ENCODE assay signal across 20 mouse cellular contexts in the genomic region with DNA sequence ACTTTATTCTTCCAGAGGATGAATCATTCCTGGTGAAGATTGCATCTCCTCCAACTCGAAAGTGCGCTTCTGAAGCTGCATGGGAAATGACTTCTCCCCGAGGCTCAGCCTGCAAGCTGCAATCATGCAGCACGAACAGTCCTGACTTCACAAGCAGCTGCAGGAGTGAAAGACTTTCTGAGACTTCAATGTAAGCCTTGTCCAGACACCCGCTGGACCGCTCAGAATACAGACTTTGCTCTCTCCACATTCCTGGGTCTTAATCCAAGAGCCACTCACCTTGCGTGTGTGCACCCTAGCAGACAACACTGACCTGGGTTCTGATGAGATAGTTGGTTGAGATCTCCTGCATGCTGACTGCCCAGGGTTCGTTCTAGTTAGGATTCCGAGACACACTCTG. TPM values are rescaled to one million over a fixed set of nuclear protein-coding genes. Genes with fewer than 3 reads are reported as not detected.
DNase-seq lines count a peak whose midpoint lies in the region; ATAC-seq lines count a peak whose summit lies in the region.
"Had no signal": no experiment of that assay in that cellular context is flagged by ENCODE, and none has a peak within 500 bp of the region (broad histone marks: within the 10 kb centered on the region; RNA-seq: fewer than 3 reads in every experiment).

No protein-coding gene starts in this region.

- H3K4me2 ChIP-seq in midbrain, embryonic 11.5 days: peak overlapping the region; percentile 26; the same call in 1 of the 2 replicates
- H3K4me2 ChIP-seq in midbrain, embryonic 16.5 days (ENCODE audit: low read length): no peak overlapping the region
- H3K4me2 ChIP-seq in hindbrain, embryonic 11.5 days (replicated peaks; ENCODE audit: low read depth, low read length): 0 out of 2 replicates have a peak overlapping the region, but pooled peaks have one; percentile 4
- H3K4me2 ChIP-seq in hindbrain, embryonic 16.5 days (ENCODE audit: low read length): peak overlapping the region; percentile 3; the same call in 1 of the 2 replicates
- H3K4me2 ChIP-seq in neural tube, embryonic 13.5 days: peak overlapping the region; percentile 20
- H3K4me2 ChIP-seq: liver, embryonic 11.5 days had no signal

- peaks cover 62% of the 10 kb centered on the region for H3K4me1 ChIP-seq in midbrain, embryonic 11.5 days (ENCODE audit: control insufficient read depth, insufficient read depth, low read length)
- H3K4me1 ChIP-seq in midbrain, embryonic 16.5 days (ENCODE audit: control insufficient read depth, insufficient read depth, low read length): no peaks in the 10 kb centered on the region
- H3K4me1 ChIP-seq in hindbrain, embryonic 11.5 days (replicated peaks; ENCODE audit: control insufficient read depth, insufficient read depth, low read length): peaks cover 3% of the 10 kb centered on the region
- no peaks in the 10 kb centered on the region; the same call in 1 of the 2 replicates for H3K4me1 ChIP-seq in hindbrain, embryonic 16.5 days (ENCODE audit: control insufficient read depth, insufficient read depth, low read depth, low read length)
- H3K4me1 ChIP-seq in neural tube, embryonic 13.5 days (replicated peaks): peaks cover 64% of the 10 kb centered on the region

- no peak overlapping the region for H3K4me3 ChIP-seq in midbrain, embryonic 11.5 days (ENCODE audit: low read depth, low read length)
- no peak overlapping the region for H3K4me3 ChIP-seq in midbrain, embryonic 16.5 days (ENCODE audit: low read depth, low read length)
- H3K4me3 ChIP-seq in hindbrain, embryonic 11.5 days (ENCODE audit: low read depth, low read length): no peak overlapping the region
- H3K4me3 ChIP-seq in hindbrain, embryonic 16.5 days (ENCODE audit: low read length): no peak overlapping the region
- no peak overlapping the region for H3K4me3 ChIP-seq in neural tube, embryonic 13.5 days
- H3K4me3 ChIP-seq: left cerebral cortex, adult 2 months had no signal

- peaks cover 61% of the 10 kb centered on the region for H3K27me3 ChIP-seq in midbrain, embryonic 11.5 days (ENCODE audit: control insufficient read depth, insufficient read depth, low read length)
- H3K27me3 ChIP-seq in midbrain, embryonic 16.5 days (ENCODE audit: control insufficient read depth, insufficient read depth, low read depth, low read length): peaks cover 58% of the 10 kb centered on the region
- peaks cover 24% of the 10 kb centered on the region for H3K27me3 ChIP-seq in hindbrain, embryonic 11.5 days (ENCODE audit: control insufficient read depth, insufficient read depth, low read length)
- peaks cover 28% of the 10 kb centered on the region for H3K27me3 ChIP-seq in hindbrain, embryonic 16.5 days (replicated peaks; ENCODE audit: control insufficient read depth, insufficient read depth, low read length)
- peaks cover 78% of the 10 kb centered on the region for H3K27me3 ChIP-seq in neural tube, embryonic 13.5 days

- WGBS in midbrain, embryonic 11.5 days: 8% methylated on average over 9 of the region's 9 CpGs
- 12% methylated on average over 9 of the region's 9 CpGs for WGBS in midbrain, embryonic 16.5 days
- WGBS in hindbrain, embryonic 11.5 days: 27% methylated on average over 9 of the region's 9 CpGs
- 25% methylated on average over 9 of the region's 9 CpGs for WGBS in hindbrain, embryonic 16.5 days
- WGBS in neural tube, embryonic 13.5 days: 20% methylated on average over 9 of the region's 9 CpGs

- no peaks in the 10 kb centered on the region for H3K36me3 ChIP-seq in midbrain, embryonic 11.5 days (ENCODE audit: control insufficient read depth, insufficient read depth, low read length)
- H3K36me3 ChIP-seq in midbrain, embryonic 16.5 days (ENCODE audit: control insufficient read depth, insufficient read depth, low read length): no peaks in the 10 kb centered on the region
- no peaks in the 10 kb centered on the region for H3K36me3 ChIP-seq in hindbrain, embryonic 11.5 days (ENCODE audit: control insufficient read depth, insufficient read depth, low read length)
- no peaks in the 10 kb centered on the region for H3K36me3 ChIP-seq in hindbrain, embryonic 16.5 days (ENCODE audit: control insufficient read depth, insufficient read depth, low read length)
- no peaks in the 10 kb centered on the region for H3K36me3 ChIP-seq in neural tube, embryonic 13.5 days

- no peaks in the 10 kb centered on the region for H3K9me3 ChIP-seq in midbrain, embryonic 11.5 days (ENCODE audit: control insufficient read depth, low read length)
- H3K9me3 ChIP-seq in midbrain, embryonic 16.5 days (replicated peaks; ENCODE audit: control insufficient read depth, low read length, poor library complexity, severe bottlenecking): no peaks in the 10 kb centered on the region
- no peaks in the 10 kb centered on the region for H3K9me3 ChIP-seq in hindbrain, embryonic 11.5 days (ENCODE audit: control insufficient read depth, low read length)
- H3K9me3 ChIP-seq in hindbrain, embryonic 16.5 days (ENCODE audit: control insufficient read depth, low read length): no peaks in the 10 kb centered on the region
- H3K9me3 ChIP-seq in neural tube, embryonic 13.5 days: no peaks in the 10 kb centered on the region

- no peak for ATAC-seq in midbrain, embryonic 11.5 days (ENCODE audit: low FRiP score)
- ATAC-seq in midbrain, embryonic 16.5 days: no peak
- no peak for ATAC-seq in hindbrain, embryonic 11.5 days (ENCODE audit: low FRiP score)
- ATAC-seq in hindbrain, embryonic 16.5 days: no peak
- ATAC-seq in neural tube, embryonic 13.5 days (ENCODE audit: low read depth): no peak
- ATAC-seq: forebrain, embryonic 16.5 days had no signal

- peak overlapping the region; percentile 62 for H3K27ac ChIP-seq in midbrain, embryonic 11.5 days (ENCODE audit: low read depth, low read length)
- H3K27ac ChIP-seq in midbrain, embryonic 16.5 days (ENCODE audit: low read length): no peak overlapping the region
- peak overlapping the region; percentile 43 for H3K27ac ChIP-seq in hindbrain, embryonic 11.5 days (ENCODE audit: low read depth, low read length)
- H3K27ac ChIP-seq in hindbrain, embryonic 16.5 days (ENCODE audit: low read depth, low read length): peak overlapping the region; percentile 61; the same call in 1 of the 2 replicates
- peak overlapping the region; percentile 39; the same call in 1 of the 2 replicates for H3K27ac ChIP-seq in neural tube, embryonic 13.5 days (replicated peaks)
- H3K27ac ChIP-seq: left cerebral cortex, adult 2 months had no signal

- DNase-seq in midbrain, embryonic 11.5 days (ENCODE audit: low spot score, missing footprints): no peak
- DNase-seq in hindbrain, embryonic 11.5 days (ENCODE audit: low spot score): peak; percentile 48
- DNase-seq in cerebellum, adult 18-20 months: no peak
- no peak for DNase-seq in lung, postnatal 25 days (ENCODE audit: low spot score)
- DNase-seq: adrenal gland, adult 8-10 months; cerebellum, adult 9-11 months; embryo, embryonic 11 days; gastrocnemius, postnatal 25 days; heart, postnatal 10 days; kidney, adult 8-10 months; kidney, postnatal 14 days; lung, adult 18-20 months; lung, postnatal 36 days; thymus, postnatal 14 days had no signal

- no peak overlapping the region for H3K9ac ChIP-seq in midbrain, embryonic 11.5 days (ENCODE audit: low read length)
- no peak overlapping the region for H3K9ac ChIP-seq in midbrain, embryonic 16.5 days (ENCODE audit: low read depth, low read length)
- H3K9ac ChIP-seq in hindbrain, embryonic 11.5 days (ENCODE audit: low read depth, low read length): no peak overlapping the region
- no peak overlapping the region for H3K9ac ChIP-seq in hindbrain, embryonic 16.5 days (ENCODE audit: low read depth, low read length)
- no peak overlapping the region for H3K9ac ChIP-seq in neural tube, embryonic 13.5 days

RNA-seq across cellular contexts. Expression of gene Pax3, which starts 26.2 kb away (rescaled TPM):
- polyA plus RNA-seq in midbrain, embryonic 11.5 days (2014; fragmentation: Nextera tagmentation; extraction: Ambion mirVana): 38.1 and 41.5 TPM in 2 replicates
- 7.2 and 8.4 TPM in 2 replicates for polyA plus RNA-seq in midbrain, embryonic 16.5 days (2015; fragmentation: Nextera tagmentation; extraction: Ambion mirVana)
- polyA plus RNA-seq in hindbrain, embryonic 11.5 days (2014; fragmentation: Nextera tagmentation; extraction: Ambion mirVana): 48.3 and 49.2 TPM in 2 replicates
- polyA plus RNA-seq in hindbrain, embryonic 16.5 days (2015; fragmentation: Nextera tagmentation; extraction: Ambion mirVana): 11.7 and 12.5 TPM in 2 replicates
- polyA plus RNA-seq in neural tube, embryonic 13.5 days (2015; fragmentation: Nextera tagmentation; extraction: Ambion mirVana): 12.9 and 17.0 TPM in 2 replicates
- polyA plus RNA-seq: forebrain, embryonic 16.5 days had no signal
